Mouse (Mus musculus): ENCODE results near the gene Smad6.
A peak's percentile ranks its signal among the peaks of the same experiment; 100 is the strongest.

GRCm38 (mm10) chr9:63915976-63916375, 105.9 kb downstream of the Smad6 start:
- TF ChIP-seq CTCF (IDR thresholded peaks at IDR 0.05; ENCODE audit: low read depth) (peak; percentile 90), EP300 (IDR thresholded peaks at IDR 0.05; ENCODE audit: low read depth) (no peak)
